Mouse (Mus musculus): ENCODE measurements around the gene Lpin1. TPM values are rescaled to one million over a fixed set of nuclear protein-coding genes. Genes with fewer than 3 reads are reported as not detected.
A peak's percentile ranks its signal among the peaks of the same experiment; 100 is the strongest.

Gene Lpin1
- polyA plus RNA-seq, 1 experiment from 2014 or later: 6.8 TPM

- Histone ChIP-seq H3K27me3 (no peaks in the 10 kb centered on the region), H3K4me3 (no peak overlapping the region), H3K27ac (no peak overlapping the region), H3K4me1 (replicated peaks) (peaks cover 22% of the 10 kb centered on the region), H3K9ac (no peak overlapping the region), H3K36me3 (no peaks in the 10 kb centered on the region), H3K4me2 (no peak overlapping the region), H3K9me3 (replicated peaks) (no peaks in the 10 kb centered on the region)
- ATAC-seq (replicated peaks; ENCODE audit: insufficient number of reproducible peaks, insufficient read depth, low FRiP score, low read depth): no peak
- 93% methylated on average over 6 of the region's 6 CpGs for WGBS
Observed at GRCm38 (mm10) chr12:16640075-16640474, 29.3 kb upstream of the Lpin1 start.

DNA sequence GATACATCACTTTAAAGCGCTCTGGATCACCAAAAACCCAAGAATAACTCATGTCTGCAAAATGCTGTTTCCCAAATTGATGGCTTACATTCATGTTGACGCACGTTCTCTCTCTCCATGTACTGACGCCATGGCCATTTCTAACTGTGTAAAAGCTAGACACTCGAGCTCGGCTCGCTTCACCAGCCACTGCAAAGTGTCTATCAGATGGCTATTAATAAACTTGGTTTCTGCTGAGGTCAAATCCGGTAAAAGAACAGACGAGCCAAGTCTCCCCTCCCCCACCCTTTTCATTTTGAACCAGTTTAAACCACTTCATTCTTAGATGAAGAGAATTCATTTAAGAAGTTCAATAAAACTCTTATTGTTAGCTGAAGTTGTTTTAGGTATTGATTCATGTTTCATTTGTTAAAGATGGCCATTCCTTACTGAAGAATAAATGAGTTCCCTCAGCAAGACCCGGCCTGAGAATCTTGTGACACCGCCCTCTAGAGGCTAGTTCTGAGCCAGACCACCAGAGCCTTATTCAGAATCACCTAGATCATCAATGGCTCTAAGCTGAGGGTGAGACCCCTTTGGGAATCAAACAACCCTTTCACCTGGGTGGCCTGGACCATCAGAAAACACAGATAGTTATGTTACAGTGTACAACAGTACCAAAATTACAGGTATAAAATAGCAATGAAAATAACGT lies 28.5 kb upstream of the Lpin1 start:
- H3K4me1 ChIP-seq (replicated peaks): peaks cover 16% of the 10 kb centered on the region
- H3K9ac ChIP-seq: no peak overlapping the region
- H3K36me3 ChIP-seq: no peaks in the 10 kb centered on the region
- H3K4me2 ChIP-seq: peak overlapping the region; percentile 12; the same call in 1 of the 2 replicates
- no peak overlapping the region for H3K27ac ChIP-seq
- H3K4me3 ChIP-seq: no peak overlapping the region
- no peaks in the 10 kb centered on the region for H3K27me3 ChIP-seq
- WGBS: 48% methylated on average over 12 of the region's 12 CpGs
- no peak for ATAC-seq (replicated peaks; ENCODE audit: insufficient number of reproducible peaks, insufficient read depth, low FRiP score, low read depth)
- no peaks in the 10 kb centered on the region for H3K9me3 ChIP-seq (replicated peaks)

GRCm38 (mm10) chr12:16635816-16636215 lies 25.1 kb upstream of the Lpin1 start:
- no peak for ATAC-seq (replicated peaks; ENCODE audit: insufficient number of reproducible peaks, insufficient read depth, low FRiP score, low read depth)
- Histone ChIP-seq H3K9me3 (replicated peaks) (no peaks in the 10 kb centered on the region), H3K4me1 (replicated peaks) (peaks cover 6% of the 10 kb centered on the region), H3K4me2 (no peak overlapping the region), H3K9ac (no peak overlapping the region), H3K4me3 (no peak overlapping the region), H3K27me3 (no peaks in the 10 kb centered on the region), H3K36me3 (no peaks in the 10 kb centered on the region), H3K27ac (no peak overlapping the region)
- WGBS: 65% methylated on average over 6 of the region's 6 CpGs

DNA sequence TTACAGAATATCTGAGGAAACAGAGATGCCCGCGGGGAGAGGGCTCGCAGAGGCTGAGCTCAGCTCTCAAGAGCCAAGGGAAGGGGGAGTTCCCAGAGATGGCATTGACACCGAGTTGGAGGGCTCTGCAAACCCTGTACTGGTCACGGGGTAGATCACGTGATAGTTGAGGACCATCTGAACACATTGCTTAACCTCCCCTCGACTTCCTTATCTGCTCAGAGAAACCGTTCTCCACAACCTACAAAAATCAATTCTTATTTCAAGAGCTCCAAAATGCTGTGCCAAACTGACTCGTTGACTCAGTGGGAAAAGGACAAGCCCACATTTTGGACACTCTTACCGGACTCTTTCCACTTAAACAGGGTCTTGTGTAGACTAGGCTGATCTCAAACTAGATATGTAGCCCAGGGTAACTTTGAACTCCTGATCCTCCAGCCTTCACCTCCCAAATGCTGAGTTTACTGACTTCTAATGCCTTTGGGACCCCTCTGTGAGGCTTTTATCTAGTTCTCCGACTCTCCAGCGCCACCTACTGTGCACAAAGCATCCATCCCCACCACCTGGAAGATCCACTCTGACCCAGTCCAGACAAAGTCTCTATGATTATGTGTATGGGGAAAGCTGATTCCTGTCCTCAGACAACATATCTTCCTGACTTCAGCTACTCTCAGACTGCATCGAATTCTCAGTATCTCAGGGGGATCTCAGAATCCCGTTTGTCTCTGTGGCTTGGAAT lies 23.5 kb upstream of the Lpin1 start:
- H3K9me3 ChIP-seq (replicated peaks): no peaks in the 10 kb centered on the region
- H3K27me3 ChIP-seq: no peaks in the 10 kb centered on the region
- no peak overlapping the region for H3K4me3 ChIP-seq
- ATAC-seq (replicated peaks; ENCODE audit: insufficient number of reproducible peaks, insufficient read depth, low FRiP score, low read depth): no peak
- 52% methylated on average over 14 of the region's 14 CpGs for WGBS
- H3K4me2 ChIP-seq: no peak overlapping the region
- no peak overlapping the region for H3K27ac ChIP-seq
- H3K4me1 ChIP-seq (replicated peaks): peaks cover 16% of the 10 kb centered on the region
- H3K9ac ChIP-seq: no peak overlapping the region
- H3K36me3 ChIP-seq: no peaks in the 10 kb centered on the region

- no peaks in the 10 kb centered on the region for H3K9me3 ChIP-seq (replicated peaks)
- no peak for ATAC-seq (replicated peaks; ENCODE audit: insufficient number of reproducible peaks, insufficient read depth, low FRiP score, low read depth)
- no peaks in the 10 kb centered on the region for H3K36me3 ChIP-seq
- peaks cover 10% of the 10 kb centered on the region for H3K4me1 ChIP-seq (replicated peaks)
- no peaks in the 10 kb centered on the region for H3K27me3 ChIP-seq
- H3K27ac ChIP-seq: no peak overlapping the region
- no peak overlapping the region for H3K9ac ChIP-seq
- no peak overlapping the region for H3K4me3 ChIP-seq
- no peak overlapping the region for H3K4me2 ChIP-seq
- 83% methylated on average over 6 of the region's 6 CpGs for WGBS
Observed at GRCm38 (mm10) chr12:16633235-16633634, 22.5 kb upstream of the Lpin1 start.

- Histone ChIP-seq H3K9ac (no peak overlapping the region), H3K27ac (no peak overlapping the region), H3K4me1 (replicated peaks) (peaks cover 10% of the 10 kb centered on the region), H3K4me3 (no peak overlapping the region), H3K36me3 (no peaks in the 10 kb centered on the region), H3K4me2 (no peak overlapping the region), H3K27me3 (no peaks in the 10 kb centered on the region), H3K9me3 (replicated peaks) (no peaks in the 10 kb centered on the region)
- no peak for ATAC-seq (replicated peaks; ENCODE audit: insufficient number of reproducible peaks, insufficient read depth, low FRiP score, low read depth)
- WGBS: 63% methylated on average over 2 of the region's 2 CpGs
Observed at GRCm38 (mm10) chr12:16631423-16631822, 20.7 kb upstream of the Lpin1 start.

GRCm38 (mm10) chr12:16630866-16631185 lies 20.1 kb upstream of the Lpin1 start:
- H3K9me3 ChIP-seq (replicated peaks): no peaks in the 10 kb centered on the region
- H3K4me3 ChIP-seq: no peak overlapping the region
- no peak overlapping the region for H3K9ac ChIP-seq
- H3K27ac ChIP-seq: no peak overlapping the region; the same call in 1 of the 2 replicates
- WGBS: 97% methylated on average over 1 of the region's 1 CpGs
- H3K36me3 ChIP-seq: no peaks in the 10 kb centered on the region
- H3K4me2 ChIP-seq: no peak overlapping the region
- H3K4me1 ChIP-seq (replicated peaks): peaks cover 10% of the 10 kb centered on the region
- no peak for ATAC-seq (replicated peaks; ENCODE audit: insufficient number of reproducible peaks, insufficient read depth, low FRiP score, low read depth)
- H3K27me3 ChIP-seq: no peaks in the 10 kb centered on the region

GRCm38 (mm10) chr12:16630152-16630865 lies 19.5 kb upstream of the Lpin1 start:
- Histone ChIP-seq H3K9ac (no peak overlapping the region), H3K4me2 (no peak overlapping the region), H3K36me3 (no peaks in the 10 kb centered on the region), H3K4me3 (no peak overlapping the region), H3K27me3 (no peaks in the 10 kb centered on the region), H3K27ac (no peak overlapping the region; the same call in 1 of the 2 replicates), H3K4me1 (replicated peaks) (peaks cover 10% of the 10 kb centered on the region), H3K9me3 (replicated peaks) (no peaks in the 10 kb centered on the region)
- ATAC-seq (replicated peaks; ENCODE audit: insufficient number of reproducible peaks, insufficient read depth, low FRiP score, low read depth): no peak
- WGBS: 41% methylated on average over 7 of the region's 7 CpGs

GRCm38 (mm10) chr12:16620230-16620629 lies 9.5 kb upstream of the Lpin1 start:
- Histone ChIP-seq H3K36me3 (no peaks in the 10 kb centered on the region), H3K9ac (no peak overlapping the region), H3K4me3 (no peak overlapping the region), H3K4me2 (no peak overlapping the region), H3K4me1 (replicated peaks) (peaks cover 26% of the 10 kb centered on the region), H3K9me3 (replicated peaks) (no peaks in the 10 kb centered on the region), H3K27ac (no peak overlapping the region), H3K27me3 (0 out of 2 replicates have a peak, but pooled peaks cover 2% of the 10 kb centered on the region)
- WGBS: 66% methylated on average over 3 of the region's 3 CpGs
- no peak for ATAC-seq (replicated peaks; ENCODE audit: insufficient number of reproducible peaks, insufficient read depth, low FRiP score, low read depth)

DNA sequence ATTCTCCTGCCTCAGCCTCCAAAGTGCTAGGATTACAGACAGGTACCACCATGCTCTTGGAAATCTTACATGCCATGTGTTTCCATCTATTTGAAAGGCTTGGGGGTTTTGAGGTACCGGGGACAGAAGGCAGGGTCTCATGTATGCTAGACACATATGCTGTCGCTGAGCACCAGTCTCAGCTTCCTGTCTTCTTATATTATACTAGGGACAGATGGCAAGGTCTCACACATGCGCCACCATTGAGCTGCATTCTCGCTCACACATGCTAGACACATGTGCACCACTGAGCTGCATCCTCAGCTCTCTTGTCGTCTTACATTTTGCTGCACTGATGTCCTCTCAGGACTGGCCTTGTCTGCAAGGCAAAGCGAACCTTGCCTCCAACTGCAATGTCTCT lies 8.7 kb upstream of the Lpin1 start:
- WGBS: 82% methylated on average over 6 of the region's 6 CpGs

DNA sequence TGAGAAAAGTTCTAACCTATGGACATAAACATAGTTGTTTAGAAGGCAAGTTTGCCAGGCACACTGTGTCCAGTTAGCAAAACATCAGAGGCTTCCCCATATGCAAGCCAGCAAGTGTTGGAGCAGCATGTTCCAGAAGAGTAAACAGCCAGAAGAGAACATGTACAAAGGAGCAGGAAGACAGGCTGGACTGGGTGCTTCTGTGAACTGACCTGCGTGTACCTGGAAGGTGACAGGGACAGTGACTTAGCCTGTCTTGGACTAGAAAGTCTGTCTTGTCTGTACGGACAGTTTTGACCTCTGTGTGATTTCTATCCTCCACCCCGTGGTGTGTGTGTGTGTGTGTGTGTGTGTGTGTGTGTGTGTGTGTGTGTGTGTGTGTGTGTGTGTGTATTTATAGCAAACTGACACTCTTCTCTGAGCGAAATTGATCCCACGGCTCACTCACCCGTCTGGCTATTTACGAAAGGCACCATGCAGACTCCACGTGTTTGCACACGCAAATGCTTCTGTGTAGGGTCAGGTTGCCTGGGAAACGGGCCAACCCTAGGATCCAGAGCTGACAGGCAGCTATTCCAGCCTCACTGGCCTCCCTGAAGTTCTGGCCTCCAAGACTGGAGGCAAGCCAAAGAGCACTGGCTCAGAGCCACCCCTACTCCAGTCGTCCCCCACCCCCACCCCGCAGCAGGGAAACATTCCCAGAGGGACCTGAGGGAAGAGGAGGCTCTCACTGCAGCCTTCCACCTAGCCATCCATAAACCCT lies 7.9 kb upstream of the Lpin1 start:
- H3K36me3 ChIP-seq: no peaks in the 10 kb centered on the region
- WGBS: 10% methylated on average over 12 of the region's 12 CpGs
- H3K9ac ChIP-seq: no peak overlapping the region
- ATAC-seq (replicated peaks; ENCODE audit: insufficient number of reproducible peaks, insufficient read depth, low FRiP score, low read depth): peak; percentile 92
- peak overlapping the region; percentile 9; the same call in 1 of the 2 replicates for H3K4me2 ChIP-seq
- H3K27ac ChIP-seq: peak overlapping the region; percentile 72
- H3K4me1 ChIP-seq (replicated peaks): peaks cover 26% of the 10 kb centered on the region
- H3K9me3 ChIP-seq (replicated peaks): no peaks in the 10 kb centered on the region
- no peak overlapping the region for H3K4me3 ChIP-seq
- 0 out of 2 replicates have a peak, but pooled peaks cover 2% of the 10 kb centered on the region for H3K27me3 ChIP-seq

More for the DNA sequence above, 8.7 kb upstream of the Lpin1 start:
- Histone ChIP-seq H3K4me1 (replicated peaks) (peaks cover 26% of the 10 kb centered on the region), H3K36me3 (no peaks in the 10 kb centered on the region), H3K9me3 (replicated peaks) (no peaks in the 10 kb centered on the region), H3K27me3 (0 out of 2 replicates have a peak, but pooled peaks cover 2% of the 10 kb centered on the region), H3K27ac (peak overlapping the region; percentile 72), H3K4me2 (peak overlapping the region; percentile 9; the same call in 1 of the 2 replicates), H3K4me3 (no peak overlapping the region), H3K9ac (no peak overlapping the region)
- ATAC-seq (replicated peaks; ENCODE audit: insufficient number of reproducible peaks, insufficient read depth, low FRiP score, low read depth): no peak

Measured in heart, embryonic 15.5 days (tissue).